Mouse (Mus musculus): Measurements from ENCODE around the gene Lrfn2.

The Lrfn2 gene

DNA sequence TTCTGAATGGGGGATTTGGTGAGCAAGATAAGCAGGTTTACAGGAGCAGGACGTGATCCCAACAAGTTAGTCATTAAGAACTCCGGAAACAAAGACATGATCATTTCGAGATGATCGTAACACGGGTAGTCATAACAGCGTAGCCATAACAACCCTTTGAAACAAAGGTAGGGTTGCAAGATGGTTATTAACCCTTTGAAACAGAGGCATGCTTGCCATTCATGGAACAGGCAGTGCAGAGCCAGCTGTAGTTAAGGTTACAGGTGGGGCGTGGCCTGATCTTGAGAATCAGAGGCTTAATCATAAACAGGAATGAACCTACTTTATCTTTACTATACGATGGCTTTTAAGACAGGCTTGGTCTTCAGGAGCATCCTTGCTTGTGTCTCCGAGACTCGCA, 39.1 kb downstream of the Lrfn2 start:
- no peak for DNase-seq

DNA sequence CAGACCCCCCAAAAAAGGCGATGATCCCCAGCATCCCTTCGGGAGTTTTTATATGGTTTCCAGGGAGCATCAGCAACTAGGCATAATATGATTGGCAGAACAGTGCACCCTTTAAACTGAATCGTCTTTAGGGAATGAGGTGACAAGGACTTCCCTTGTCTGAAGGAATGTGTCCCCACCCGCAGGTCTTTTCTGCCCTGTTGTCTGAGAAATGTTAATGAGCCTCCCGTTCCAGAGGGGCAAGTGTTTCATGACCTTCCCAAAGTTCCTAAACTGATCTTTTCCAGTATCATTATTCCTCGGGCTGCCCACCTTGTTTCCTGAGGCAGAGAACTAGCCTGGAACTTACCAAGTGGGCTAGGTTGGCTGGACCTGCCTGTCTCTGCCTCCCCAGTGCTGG, 40.7 kb downstream of the Lrfn2 start:
- no peak for DNase-seq

DNA sequence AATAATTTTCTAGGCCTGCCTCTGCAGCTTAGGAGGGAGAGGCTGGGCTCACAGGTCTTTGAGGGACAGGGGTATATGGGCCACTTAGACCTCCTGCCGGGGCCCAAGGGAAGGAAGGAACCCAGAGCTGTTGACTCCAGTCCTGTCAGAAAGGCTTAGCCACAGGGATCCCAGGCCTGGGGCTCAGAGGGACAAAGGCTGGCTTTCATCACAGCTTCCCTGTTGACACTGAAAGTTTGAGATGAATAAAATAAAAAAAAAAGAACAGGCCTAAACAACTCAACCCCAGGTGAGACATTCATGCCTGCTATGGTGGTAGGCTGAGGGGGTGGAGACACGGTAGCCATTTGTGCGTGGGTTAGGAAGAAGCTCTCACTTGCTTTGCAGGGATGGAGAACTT, 41.2 kb downstream of the Lrfn2 start:
- DNase-seq: no peak

DNA sequence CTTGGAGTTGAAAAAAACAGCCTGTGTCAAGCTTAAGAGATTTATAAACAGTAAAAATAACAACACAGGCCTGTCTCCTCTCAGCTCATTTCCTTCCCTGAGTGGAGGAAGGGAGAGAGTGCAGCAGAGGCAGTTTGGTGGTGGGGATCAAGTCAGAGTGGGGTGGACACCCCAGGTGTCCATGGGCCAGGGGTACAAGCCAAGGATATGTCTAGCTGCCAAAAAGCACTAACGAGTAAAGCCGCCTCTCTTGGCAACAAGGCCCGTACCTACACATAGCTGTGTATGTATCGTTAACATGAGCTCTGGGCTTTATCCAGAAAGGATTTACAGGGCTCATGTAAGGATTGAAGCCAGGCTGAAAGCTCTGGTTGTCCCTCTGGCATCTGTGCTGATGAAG, 42.9 kb downstream of the Lrfn2 start:
- no peak for DNase-seq

- no peak for DNase-seq
Observed at GRCm38 (mm10) chr17:48976611-48977022, 44.4 kb downstream of the Lrfn2 start.

DNA sequence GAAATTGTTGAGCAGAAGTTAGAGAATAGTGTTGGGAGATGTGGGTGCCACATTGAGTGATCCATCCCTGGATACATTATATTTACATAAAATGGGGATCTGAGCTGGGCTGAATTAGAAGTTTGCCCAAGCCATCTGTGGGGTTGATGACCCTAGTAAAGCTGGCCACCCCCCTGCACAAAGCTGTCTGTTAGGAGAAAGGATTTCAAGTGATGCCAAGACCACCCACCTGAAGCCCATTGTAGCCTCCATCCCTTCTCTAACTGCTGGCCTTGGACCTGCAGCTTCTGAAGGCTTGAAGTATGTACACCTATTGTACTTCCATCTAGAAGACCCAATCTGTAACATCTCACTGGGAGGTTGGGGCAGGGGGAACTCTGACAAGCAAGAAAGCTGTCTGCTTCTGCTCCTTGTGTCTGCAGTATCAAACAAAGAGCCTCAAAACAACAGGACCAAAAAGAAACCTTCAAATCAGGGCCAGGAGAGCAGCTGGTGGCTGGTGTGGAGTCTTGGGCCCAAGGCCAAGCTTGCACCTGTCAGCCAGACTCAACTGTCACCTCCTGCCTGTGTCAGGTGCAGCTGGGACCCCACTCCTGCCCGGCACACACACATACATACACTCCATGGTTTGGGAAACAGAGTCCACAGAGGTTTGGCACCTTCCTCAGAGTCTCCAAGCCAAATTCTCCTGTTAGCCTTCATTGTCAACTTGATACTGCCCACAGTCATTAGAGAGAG, 63.2 kb downstream of the Lrfn2 start:
- no peak for DNase-seq

DNA sequence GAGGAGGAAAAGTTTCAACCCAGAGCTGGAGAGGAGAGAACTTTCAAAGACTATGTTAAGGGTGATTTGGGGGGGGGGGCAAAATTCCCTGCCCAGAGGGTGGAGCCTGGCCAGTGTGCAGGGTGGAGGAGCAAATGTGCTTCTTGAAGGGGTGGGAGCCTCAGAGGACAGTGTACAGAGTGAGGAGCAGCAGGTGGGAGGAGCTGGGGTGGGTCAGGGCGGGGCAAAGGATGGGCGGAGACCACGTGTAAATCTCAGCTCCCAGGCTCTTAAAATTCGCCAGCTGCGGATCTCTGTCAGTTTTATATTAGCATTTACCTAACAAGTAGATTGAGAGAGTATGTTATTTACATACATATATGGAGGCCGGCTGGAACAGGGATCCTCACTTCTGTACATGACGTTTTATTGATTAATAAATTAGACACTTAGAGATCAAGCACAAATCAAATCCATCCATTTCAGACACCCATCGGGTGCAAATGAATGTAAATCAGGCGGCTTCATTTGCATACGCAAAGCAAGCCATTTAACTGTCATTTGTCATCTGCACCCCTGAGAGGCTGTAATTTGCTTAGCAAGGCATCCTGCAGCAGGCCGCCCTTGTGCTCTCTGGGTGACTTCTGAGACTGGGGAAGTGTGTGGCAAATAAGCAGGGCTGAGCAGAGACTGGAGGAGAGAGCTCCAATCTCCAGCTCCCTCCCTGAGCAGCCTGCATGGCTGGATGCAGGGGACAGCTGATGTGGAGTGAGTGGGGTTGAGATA, 67.5 kb downstream of the Lrfn2 start:
- no peak for DNase-seq

- no peak for DNase-seq
Observed at GRCm38 (mm10) chr17:49009384-49010073, 77.3 kb downstream of the Lrfn2 start.

- no peak for DNase-seq
Observed at GRCm38 (mm10) chr17:49013876-49014600, 81.9 kb downstream of the Lrfn2 start.

DNA sequence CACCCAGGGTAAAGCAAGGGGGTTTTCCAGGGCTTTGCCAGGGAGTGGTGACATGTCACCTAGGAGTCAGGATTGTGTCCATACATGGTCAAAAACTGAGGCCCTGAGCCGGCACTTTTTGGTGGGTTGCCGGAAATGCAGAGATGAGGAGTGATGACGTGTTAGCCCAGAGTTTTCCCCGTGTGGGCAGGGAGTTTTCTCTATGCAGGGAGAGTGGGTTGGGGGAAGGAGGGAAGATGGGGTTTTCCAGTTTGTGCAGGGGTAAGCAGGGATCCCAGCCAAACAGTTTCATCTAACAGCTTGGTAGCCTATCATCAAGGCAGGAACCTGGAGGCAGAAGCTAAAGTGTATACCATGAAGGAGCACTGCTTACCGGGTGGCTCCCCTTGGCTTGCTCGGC, 83.2 kb downstream of the Lrfn2 start:
- DNase-seq: no peak

DNA sequence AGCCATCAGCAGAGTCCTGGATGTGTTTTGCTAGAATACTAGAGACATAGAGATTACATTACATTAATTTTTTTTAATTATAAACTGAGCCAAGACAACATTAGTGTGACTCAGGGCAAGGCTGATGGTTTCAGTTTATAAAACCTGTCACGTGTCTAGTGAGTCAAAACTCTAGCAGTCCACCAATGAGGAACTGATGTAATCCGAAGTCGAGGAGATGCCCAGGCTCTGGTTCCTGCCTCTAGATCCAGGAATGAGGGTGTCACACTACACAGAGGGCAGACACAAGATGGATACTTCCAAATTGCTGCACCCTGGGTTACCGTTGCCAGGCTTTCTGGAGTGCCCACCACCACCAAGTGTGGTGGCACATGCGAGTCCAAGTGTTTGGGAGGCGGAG, 84.0 kb downstream of the Lrfn2 start:
- DNase-seq: no peak

GRCm38 (mm10) chr17:49017438-49018415, 85.5 kb downstream of the Lrfn2 start:
- no peak for DNase-seq

DNA sequence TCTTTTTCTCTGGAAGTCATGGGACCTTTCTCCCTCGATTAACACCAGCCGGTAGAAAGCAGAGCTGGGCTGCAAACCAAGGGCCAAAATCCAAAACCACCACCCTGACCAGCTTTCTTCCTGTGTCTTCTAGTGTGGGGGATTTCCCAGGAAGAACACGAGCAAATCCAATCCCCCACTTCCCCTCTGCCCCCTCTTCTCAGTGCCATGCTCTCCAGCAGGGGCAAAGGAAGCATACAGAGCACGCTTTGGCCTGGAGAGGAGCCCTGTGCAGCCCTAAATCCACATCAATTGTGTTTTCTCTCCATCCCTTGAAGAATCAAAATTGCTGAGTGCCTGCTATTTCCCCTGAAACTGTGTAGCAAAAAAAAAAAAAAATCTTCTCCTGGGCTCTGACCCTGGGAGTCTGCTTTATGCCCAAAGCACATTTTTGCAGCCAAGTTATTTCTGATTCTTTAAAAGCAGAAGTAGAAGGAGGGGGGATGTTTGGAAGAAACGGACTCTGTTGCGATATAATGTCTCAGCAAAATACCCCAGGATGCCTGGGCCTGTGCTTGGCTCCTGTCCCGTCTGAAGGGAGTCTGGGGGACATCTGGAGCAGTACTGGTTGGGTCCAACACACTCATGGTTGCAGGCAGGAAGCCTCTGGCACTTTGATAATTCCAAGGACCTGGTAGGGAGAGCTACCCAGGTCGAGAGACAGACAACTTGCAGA, 86.8 kb downstream of the Lrfn2 start:
- DNase-seq: no peak

DNA sequence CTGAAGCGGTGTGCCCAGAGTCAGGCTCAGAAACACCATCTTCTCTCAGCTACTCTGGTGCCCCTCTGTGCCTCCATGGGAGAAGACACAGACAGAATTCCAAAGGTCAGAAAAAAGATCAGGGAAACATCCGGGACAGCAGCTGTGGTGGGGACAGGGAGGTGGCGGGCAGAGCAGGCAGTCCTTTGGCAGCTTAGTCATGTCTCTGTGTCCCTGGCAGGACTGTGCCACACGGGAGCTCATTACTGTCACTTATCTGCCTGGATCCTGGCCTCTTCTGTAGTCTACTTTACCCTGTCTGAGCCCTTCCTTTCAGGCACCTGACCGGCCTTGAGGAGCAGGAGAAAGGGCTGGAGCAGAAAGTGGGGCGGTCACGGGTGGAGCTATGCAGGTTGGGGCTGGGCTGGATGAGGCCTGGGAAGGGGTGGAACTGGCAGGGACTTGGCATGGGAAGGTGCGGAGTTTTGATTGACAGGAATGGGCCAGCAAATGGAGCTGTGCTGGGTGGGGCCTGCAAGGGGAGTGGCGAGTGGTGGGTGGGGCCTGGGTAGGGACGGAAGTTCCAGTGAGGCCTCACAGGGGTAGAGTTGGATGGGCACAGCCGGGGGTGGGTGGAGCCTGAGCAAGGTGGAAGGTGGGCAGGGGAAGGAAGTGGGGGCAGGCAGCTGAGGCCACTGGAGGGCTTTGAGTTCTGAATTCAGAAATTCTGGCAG, 97.5 kb downstream of the Lrfn2 start:
- DNase-seq: peak; percentile 40

DNA sequence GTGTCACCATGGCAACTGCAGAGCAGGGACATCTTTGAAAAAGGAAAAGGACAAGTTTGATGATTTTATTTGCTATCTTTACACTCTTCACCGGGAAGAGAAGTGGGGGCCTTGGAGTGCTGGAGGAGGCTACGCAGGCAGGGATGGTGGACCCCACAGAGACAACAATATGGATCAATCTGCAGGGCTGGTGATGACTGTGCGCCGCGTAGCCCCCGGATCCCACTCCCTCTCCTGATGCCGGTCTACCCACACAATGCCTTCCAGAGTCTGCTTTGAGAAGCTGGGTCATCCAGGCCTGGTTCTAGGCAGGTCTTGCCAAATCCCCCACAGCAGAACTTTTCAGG, 98.1 kb downstream of the Lrfn2 start:
- DNase-seq: no peak

DNA sequence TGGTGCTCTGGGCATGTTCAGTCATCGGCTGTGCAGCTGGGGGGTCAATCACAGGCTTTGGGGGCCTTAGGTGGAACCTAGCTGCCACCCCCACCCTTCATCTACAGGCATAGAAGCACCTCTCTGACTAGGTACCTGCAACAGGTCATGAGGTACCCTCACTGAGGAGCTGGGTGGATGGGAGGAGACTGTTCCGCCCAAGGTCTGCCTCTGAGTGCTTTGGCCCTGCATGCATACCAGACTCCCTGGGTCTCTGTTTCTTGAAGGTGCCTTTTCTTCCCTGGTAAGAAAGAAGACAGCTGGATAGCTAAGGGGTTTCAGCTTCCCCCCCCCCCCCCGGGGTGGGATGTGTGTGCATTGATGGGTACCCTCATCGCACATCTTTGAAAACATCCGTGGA, 98.7 kb downstream of the Lrfn2 start:
- no peak for DNase-seq

DNA sequence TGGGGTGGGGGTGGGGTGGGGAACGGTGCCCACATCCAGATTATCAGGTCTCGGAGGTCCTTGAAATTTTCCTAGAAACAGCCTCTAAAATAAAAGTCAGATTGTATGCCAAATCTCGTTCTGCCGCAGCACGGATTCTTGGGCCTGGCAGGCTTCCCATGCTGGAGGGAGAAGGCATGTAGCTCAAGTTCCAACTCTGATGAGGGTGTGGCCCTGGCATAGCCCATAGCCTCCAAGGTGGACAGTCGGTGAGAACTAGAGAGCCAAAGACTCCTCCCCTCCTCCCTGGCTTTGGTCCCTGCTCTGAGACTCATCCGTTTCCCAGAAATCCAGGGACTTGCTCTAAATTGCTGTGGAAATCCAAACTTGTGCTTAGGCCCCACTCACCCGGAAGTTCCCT, 99.6 kb downstream of the Lrfn2 start:
- peak; percentile 32 for DNase-seq

GRCm38 (mm10) chr17:49033276-49033675, 101.1 kb downstream of the Lrfn2 start:
- DNase-seq: peak; percentile 68

- DNase-seq: peak; percentile 28
Observed at GRCm38 (mm10) chr17:49033686-49034250, 101.6 kb downstream of the Lrfn2 start.

DNA sequence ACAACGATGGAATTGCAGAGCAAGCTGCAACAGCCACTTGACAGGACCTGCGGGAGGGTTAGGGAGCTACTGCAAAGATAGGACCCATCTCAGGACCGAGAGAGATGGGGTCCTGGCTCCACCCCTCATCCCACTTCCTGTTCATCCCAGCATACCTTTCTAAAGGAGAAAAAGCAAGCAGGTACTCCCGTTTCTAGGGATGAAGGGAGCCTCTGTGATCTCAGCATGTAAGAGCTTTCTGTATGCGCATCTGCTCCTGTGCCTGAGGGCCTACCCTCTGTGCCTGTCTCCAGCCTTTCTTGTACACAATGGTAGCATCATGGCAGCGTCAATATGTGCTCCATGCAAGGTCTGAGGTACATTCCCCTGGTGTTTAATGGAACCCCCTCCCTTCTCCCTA, 102.9 kb downstream of the Lrfn2 start:
- DNase-seq: no peak

All from kidney, postnatal 14 days (tissue).